Mouse (Mus musculus) ovary, postnatal 10 days (tissue): ENCODE measurements at regions not wholly inside any gene's neighbourhood (a gene's known extent, or its start where the extent isn't known, plus 50 kb on each side); places are given as distances from the start of the nearest gene placed in this dataset.
A peak's percentile ranks its signal among the peaks of the same experiment; 100 is the strongest.

Experiments
- DNase-seq: peaks from one replicate; pipeline ENCODE4 v3.0.0; 2022; ENCODE audit warnings: low spot score

GRCm38 (mm10) chrX:22898698-22899051 is 466.2 kb downstream of the Klhl13 start:
- DNase-seq: no peak

- no peak for DNase-seq
These were observed 466.7 kb downstream of the Klhl13 start for GRCm38 (mm10) chrX:22898048-22898697.

DNA sequence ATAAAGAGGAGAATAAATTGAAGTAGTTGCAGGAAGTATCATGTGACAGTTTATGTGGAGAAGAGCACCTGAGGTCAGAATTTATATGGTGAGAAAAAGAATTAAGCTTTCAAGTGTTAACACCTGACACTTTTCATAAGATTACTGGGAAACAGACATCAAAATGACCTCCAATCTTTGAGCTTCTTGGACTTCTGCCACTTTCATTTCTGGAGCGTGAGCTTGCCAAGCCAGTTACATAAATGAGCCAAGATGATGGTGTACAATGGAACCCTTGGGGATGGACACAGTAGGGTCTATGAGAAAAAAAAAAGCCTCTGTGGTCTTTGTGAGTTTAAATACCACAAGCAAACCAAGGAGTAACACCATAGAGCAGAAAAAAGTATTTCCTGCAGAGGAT is 495.1 kb downstream of the Klhl13 start:
- DNase-seq: no peak

- DNase-seq: no peak
These were observed 515.1 kb downstream of the Klhl13 start for GRCm38 (mm10) chrX:22849522-22850495.

DNA sequence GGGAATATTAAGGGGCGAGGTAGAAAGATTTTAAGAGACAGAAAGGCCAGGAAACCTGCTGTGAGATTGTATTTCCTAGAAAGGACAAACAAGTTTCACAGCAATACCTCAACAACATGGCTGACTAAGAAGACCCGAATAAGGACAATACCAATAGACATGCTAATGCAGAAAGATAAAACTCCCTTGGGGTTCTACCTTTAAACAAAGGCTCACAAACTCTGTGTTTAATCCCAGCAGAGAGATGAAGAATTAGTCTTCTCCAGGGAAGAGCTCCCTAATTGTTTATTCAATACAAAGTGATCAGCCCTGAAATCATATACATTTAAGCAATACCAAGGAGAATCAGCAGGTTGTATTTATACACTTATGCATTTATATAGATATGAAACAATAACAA is 516.1 kb downstream of the Klhl13 start:
- no peak for DNase-seq

- no peak for DNase-seq
These were observed 531.7 kb downstream of the Klhl13 start for GRCm38 (mm10) chrX:22833226-22833625.

GRCm38 (mm10) chrX:22805184-22805583 is 559.7 kb downstream of the Klhl13 start:
- DNase-seq: no peak

DNA sequence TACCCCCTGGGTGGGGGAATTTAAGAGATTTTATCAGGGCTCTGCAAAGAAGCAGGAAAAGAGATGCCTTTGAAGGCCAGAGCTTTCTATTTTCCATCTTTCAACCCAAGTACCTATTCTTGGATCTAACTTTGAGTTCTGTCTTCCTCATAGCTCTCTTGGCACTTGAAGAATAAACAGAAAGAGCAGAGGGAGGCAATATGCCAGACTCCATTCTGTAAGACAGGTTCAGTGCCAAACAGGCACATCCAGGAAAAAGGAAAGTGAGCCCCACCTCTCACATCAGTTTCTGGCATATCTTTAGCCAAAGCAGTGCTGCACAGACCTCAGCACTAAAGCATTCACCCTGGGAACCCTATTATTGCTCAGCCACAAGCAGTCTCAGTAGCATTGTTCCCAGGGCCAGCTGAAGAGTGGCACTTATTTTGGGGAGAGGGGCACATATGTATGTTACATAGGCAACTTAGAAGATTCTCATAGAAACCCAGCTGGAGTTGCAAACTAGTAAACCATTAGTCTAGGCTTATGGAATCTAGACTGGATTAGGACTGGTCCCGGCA is 594.8 kb downstream of the Klhl13 start:
- peak; percentile 0 for DNase-seq

DNA sequence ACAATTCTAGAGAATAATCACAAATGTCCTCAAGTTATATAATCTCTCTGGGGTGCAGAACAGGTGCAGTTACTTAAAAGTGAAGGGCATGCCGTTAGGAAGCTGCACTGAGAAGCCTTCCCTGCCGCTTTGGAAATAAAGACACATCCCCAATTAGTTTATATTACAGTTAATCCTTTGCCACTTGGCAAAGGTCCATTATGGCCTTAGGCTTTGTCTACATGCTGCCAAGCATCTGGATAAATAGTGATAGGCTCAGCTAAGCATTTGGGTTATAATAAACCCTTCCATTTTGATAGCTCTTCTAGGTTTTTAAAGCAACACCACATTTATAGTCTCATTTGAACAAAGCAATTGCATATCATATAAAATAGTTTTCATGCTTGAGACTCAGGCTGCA is 625.6 kb downstream of the Klhl13 start:
- no peak for DNase-seq

DNA sequence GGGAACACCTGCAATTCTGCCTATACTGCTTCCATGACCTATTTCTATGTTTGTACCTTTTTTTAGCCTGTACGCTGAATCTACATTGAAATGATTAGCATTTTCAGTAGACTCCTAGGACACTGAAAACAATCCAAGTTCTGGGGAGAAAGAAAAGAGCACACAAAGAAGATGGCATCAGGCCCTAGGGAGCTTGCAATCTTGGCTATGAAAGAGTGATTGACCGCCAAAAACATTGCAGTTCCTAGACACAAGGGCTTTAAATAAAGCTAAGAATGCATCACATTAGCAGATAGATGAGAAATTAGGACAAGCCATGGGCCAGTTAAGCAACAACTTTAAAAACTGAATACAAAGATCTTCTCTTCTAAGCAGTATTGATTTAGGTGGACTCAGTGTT is 666.7 kb downstream of the Klhl13 start:
- DNase-seq: no peak

GRCm38 (mm10) chrX:22657722-22658342 is 707.0 kb downstream of the Klhl13 start:
- no peak for DNase-seq
